Mouse (Mus musculus) cerebellum, adult 2 months (tissue): ENCODE results near the gene Socs3. TPM values are rescaled to one million over a fixed set of nuclear protein-coding genes. Genes with fewer than 3 reads are reported as not detected.

ENCODE experiments used
- DNase-seq, 2 experiments: peaks; one replicate each; pipeline ENCODE4 v3.0.0; 2021
- H3K27ac ChIP-seq: fragments of 200-500 bp; 2 replicates; pipeline ENCODE4 v1.5.1; 2012; ENCODE audit warnings: low read length, control low read depth, inconsistent platforms; ENCODE audit not compliant: insufficient read depth
- H3K27me3 ChIP-seq: fragments of 200-500 bp; 2 replicates; pipeline ENCODE4 v1.6.1; 2012; ENCODE audit warnings: inconsistent platforms, mild to moderate bottlenecking, low read length, moderate library complexity; ENCODE audit not compliant: control insufficient read depth, insufficient read depth
- H3K4me1 ChIP-seq: fragments of 200-500 bp; 2 replicates; pipeline ENCODE4 v1.6.1; 2011; ENCODE audit warnings: low read length; ENCODE audit not compliant: control insufficient read depth, insufficient read depth
- H3K4me3 ChIP-seq: fragments of 200-500 bp; replicated peaks from 2 replicates; pipeline ENCODE3; 2011; ENCODE audit warnings: mild to moderate bottlenecking, low read depth, low read length, control low read depth; ENCODE audit not compliant: insufficient read depth
- CTCF ChIP-seq: fragments of 200-500 bp; IDR thresholded peaks from 2 replicates; pipeline ENCODE4 v1.5.1; 2011; ENCODE audit warnings: low read depth, mild to moderate bottlenecking, control low read depth, low read length, moderate library complexity, borderline replicate concordance; ENCODE audit not compliant: insufficient read depth
- POLR2A ChIP-seq: fragments of 200-500 bp; IDR thresholded peaks from 2 replicates; pipeline ENCODE4 v1.6.1; 2011; ENCODE audit warnings: low read length, control low read depth, borderline replicate concordance; ENCODE audit not compliant: insufficient read depth
- WGBS: fragments of 180-500 bp; shearing (Covaris S2); methylation state at CpG from one replicate; pipeline ENCODE4 v1.1.7; 2018; 5-methylcytosine and 5-hydroxymethylcytosine counted together
- polyA plus RNA-seq: library from polyadenylated mRNA; depleted of rRNA; stranded (reverse); fragments of >200 nt; gene quantifications from 2 replicates; pipeline ENCODE4 v1.2.3, GENCODE M21; 2012; rRNA removed

The Socs3 gene
- polyA plus RNA-seq, 1 experiment: 1.6 TPM

DNA sequence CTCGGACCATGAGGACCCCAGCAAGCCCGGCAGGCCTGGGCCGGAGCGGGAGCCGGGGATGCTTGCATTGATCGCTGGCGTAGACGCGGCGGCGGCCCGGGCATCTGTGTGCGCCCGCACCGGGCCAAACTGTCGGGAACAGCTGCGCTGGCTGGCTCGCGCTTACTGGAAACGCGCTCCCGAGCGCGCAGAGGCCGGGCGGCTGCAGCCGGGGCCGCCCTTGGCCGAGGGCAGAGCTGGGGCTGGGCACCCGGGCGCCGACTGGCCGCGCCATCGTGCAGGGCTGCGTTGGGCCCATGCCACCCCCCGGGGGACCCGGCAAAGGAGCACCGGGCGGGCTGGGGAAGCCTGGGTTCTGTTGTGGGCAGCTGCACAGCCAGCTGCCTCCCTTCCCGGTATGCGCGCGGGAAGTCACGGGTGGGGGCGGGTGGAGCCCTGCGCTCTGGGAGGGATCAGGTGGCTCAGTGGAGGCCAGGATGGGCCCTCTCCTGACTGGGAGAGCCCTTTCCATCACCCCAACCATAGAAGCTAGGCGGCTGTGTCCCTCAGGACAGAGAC lies 39.0 kb downstream of the Socs3 start:
- no peak overlapping the region for H3K27ac ChIP-seq
- 4% methylated on average over 48 of the region's 48 CpGs for WGBS

DNA sequence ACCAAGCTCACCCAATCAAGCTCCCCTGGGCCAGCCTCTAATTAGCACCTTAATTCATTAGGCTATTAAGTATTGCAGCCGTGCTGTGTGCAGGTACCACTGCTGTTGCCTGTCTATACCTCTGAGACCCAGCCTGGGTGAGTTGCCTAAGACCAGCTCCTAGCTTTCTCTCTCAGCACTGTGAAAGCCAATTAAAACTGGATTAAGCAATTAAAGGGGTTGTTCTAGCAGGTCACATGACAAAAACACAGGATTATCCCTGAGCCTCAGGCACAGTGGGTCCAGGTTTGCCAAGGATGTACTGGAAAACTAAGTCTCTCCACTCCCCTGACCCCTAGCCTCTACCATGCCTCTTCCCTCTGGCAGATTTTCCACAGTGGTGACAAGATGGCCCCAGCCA lies 44.3 kb downstream of the Socs3 start:
- H3K27ac ChIP-seq: no peak overlapping the region
- 94% methylated on average over 1 of the region's 1 CpGs for WGBS
- H3K4me3 ChIP-seq: no peak overlapping the region
- no peak for DNase-seq
- H3K27me3 ChIP-seq: no peaks in the 10 kb centered on the region
- no peak for TF ChIP-seq CTCF
- TF ChIP-seq POLR2A: no peak
- peaks cover 2% of the 10 kb centered on the region; the same call in 1 of the 2 replicates for H3K4me1 ChIP-seq

More for the DNA sequence above, 39.0 kb downstream of the Socs3 start:
- H3K4me1 ChIP-seq: peaks cover under 1% of the 10 kb centered on the region; the same call in 1 of the 2 replicates
- H3K27me3 ChIP-seq: peaks cover 1% of the 10 kb centered on the region; the same call in 1 of the 2 replicates
- TF ChIP-seq POLR2A: no peak
- no peak for TF ChIP-seq CTCF
- H3K4me3 ChIP-seq: no peak overlapping the region
- no peak for DNase-seq

- Histone ChIP-seq H3K27ac (no peak overlapping the region), H3K4me3 (no peak overlapping the region), H3K27me3 (no peaks in the 10 kb centered on the region), H3K4me1 (peaks cover 2% of the 10 kb centered on the region; the same call in 1 of the 2 replicates)
- TF ChIP-seq POLR2A (no peak), CTCF (no peak)
- WGBS: 71% methylated on average over 6 of the region's 6 CpGs
- no peak for DNase-seq
Measured at GRCm38 (mm10) chr11:117924466-117924865, 45.4 kb downstream of the Socs3 start.

DNA sequence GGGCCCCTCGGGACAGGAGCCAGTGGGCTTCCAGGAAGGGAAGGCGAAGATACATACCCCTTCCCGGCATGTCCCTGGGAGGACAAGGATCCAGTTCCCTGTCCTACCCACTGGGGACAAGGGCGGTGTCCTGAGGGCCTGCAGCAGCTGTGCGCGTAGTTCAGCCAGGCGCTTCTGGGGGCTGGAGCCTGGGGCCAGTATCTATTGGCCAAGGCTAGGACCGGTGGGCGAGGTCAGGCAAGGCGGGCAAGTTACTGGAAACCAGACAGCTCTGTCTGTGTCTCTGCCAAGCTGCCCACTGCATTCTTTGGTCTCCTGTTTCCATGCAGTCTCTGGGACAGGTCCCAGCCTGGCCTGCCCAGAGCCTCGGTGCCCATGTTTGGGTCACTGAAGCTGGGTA lies 46.6 kb downstream of the Socs3 start:
- no peak overlapping the region for H3K4me3 ChIP-seq
- H3K27me3 ChIP-seq: no peaks in the 10 kb centered on the region
- H3K27ac ChIP-seq: no peak overlapping the region
- peaks cover 2% of the 10 kb centered on the region; the same call in 1 of the 2 replicates for H3K4me1 ChIP-seq
- no peak for DNase-seq
- no peak for TF ChIP-seq POLR2A
- WGBS: 56% methylated on average over 11 of the region's 11 CpGs

DNA sequence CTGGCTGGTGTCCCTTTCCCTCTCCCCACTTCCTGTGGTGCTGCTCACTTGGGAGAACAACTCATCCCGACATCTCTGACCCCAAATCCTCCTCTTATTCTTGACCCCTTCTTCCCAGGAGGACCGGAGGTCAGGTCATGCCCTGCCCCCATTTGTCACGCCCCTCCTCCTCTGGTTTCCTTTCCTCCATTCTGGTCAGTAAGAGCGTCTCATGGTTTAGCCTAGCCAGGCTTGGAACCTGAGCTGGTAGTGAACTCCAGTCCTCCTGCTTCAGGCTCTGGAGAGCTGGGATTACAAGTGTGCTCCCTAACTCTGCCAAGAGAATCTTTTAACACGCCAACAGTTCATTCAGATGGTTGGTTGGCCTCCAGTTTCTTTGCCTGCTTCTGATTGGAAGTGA lies 50.6 kb downstream of the Socs3 start:
- H3K27me3 ChIP-seq: no peaks in the 10 kb centered on the region
- H3K4me1 ChIP-seq: peaks cover 2% of the 10 kb centered on the region; the same call in 1 of the 2 replicates
- TF ChIP-seq CTCF: no peak
- no peak for TF ChIP-seq POLR2A
- H3K4me3 ChIP-seq: no peak overlapping the region
- DNase-seq: no peak
- 9% methylated on average over 5 of the region's 5 CpGs for WGBS
- no peak overlapping the region for H3K27ac ChIP-seq

DNA sequence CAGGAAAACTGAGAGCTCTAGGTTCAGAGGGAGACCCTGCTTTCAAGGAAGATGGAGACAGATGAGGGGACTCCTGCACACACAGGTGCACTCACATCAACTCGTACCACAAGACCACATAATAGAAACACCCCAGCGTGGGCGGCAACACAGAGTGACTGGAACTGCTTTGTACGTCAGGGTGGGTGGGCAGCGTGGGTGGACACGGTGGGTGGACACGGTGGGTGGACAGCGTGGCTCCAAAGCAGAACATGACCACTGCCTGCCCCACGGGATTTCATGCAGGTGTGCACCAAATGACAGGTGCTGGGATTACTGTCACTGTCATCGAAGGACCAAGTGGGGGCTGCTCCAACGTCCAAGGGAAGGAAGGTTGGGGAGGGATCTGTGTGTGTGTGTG lies 51.3 kb downstream of the Socs3 start:
- no peak overlapping the region for H3K27ac ChIP-seq
- WGBS: 50% methylated on average over 11 of the region's 11 CpGs
- TF ChIP-seq POLR2A (no peak), CTCF (no peak)
- peaks cover 2% of the 10 kb centered on the region; the same call in 1 of the 2 replicates for H3K4me1 ChIP-seq
- H3K27me3 ChIP-seq: no peaks in the 10 kb centered on the region
- no peak for DNase-seq
- H3K4me3 ChIP-seq: no peak overlapping the region

Other genes starting within 250 kb of the Socs3 start
- gene Tmc8, start 188.0 kb downstream of the Socs3 start, polyA plus RNA-seq: 0.17 and 0.29 TPM in 2 replicates
- 10.9 and 13.7 TPM in 2 replicates for gene Tmc6, start 187.8 kb downstream of the Socs3 start, polyA plus RNA-seq
- 0.16 TPM in 1 of 2 replicates, not detected in the other for gene 6030468B19Rik, start 172.4 kb downstream of the Socs3 start, polyA plus RNA-seq
- gene Gm20708, start 160.4 kb downstream of the Socs3 start, polyA plus RNA-seq: 0.78 and 0.93 TPM in 2 replicates
- gene Syngr2, start 160.4 kb downstream of the Socs3 start, polyA plus RNA-seq: 14.0 and 14.7 TPM in 2 replicates
- gene Afmid, start 144.1 kb downstream of the Socs3 start, polyA plus RNA-seq: 3.4 and 3.8 TPM in 2 replicates
- gene Tk1, start 144.0 kb downstream of the Socs3 start, polyA plus RNA-seq: 0.78 and 1.2 TPM in 2 replicates
- 0.86 and 1.2 TPM in 2 replicates for gene Birc5, start 120.8 kb downstream of the Socs3 start, polyA plus RNA-seq
- 0.10 and 0.16 TPM in 2 replicates for gene Tmem235, start 109.3 kb downstream of the Socs3 start, polyA plus RNA-seq
- gene Tha1, start 96.6 kb downstream of the Socs3 start, polyA plus RNA-seq: 11.5 and 12.4 TPM in 2 replicates
- gene Pgs1, start 16.2 kb upstream of the Socs3 start, polyA plus RNA-seq: 70.5 and 76.5 TPM in 2 replicates
- gene Dnah17, start 160.6 kb upstream of the Socs3 start, polyA plus RNA-seq: 0.03 and 0.07 TPM in 2 replicates